Mouse (Mus musculus) large intestine, adult 2 months (tissue): ENCODE results near the gene Selenbp1. TPM values are rescaled to one million over a fixed set of nuclear protein-coding genes. Genes with fewer than 3 reads are reported as not detected.
A peak's percentile ranks its signal among the peaks of the same experiment; 100 is the strongest.
"Not testable (repeated sequence)": the region's sequence is repeated elsewhere in the genome, so short reads cannot be mapped to it uniquely, and the experiment has no call there.

ENCODE experiments used
- DNase-seq: peaks from one replicate; pipeline ENCODE4 v3.0.0-alpha.2; 2012; ENCODE audit warnings: low read depth, low spot score
- WGBS: fragments of 180-500 bp; shearing (Covaris S2); methylation state at CpG from one replicate; pipeline ENCODE4 v1.1.7; 2018; 5-methylcytosine and 5-hydroxymethylcytosine counted together
- polyA plus RNA-seq: library from polyadenylated mRNA; depleted of rRNA; stranded (reverse); fragments of >200 nt; gene quantifications from 2 replicates; pipeline ENCODE4 v1.2.3, GENCODE M21; 2012; rRNA removed

Selenbp1 gene
- polyA plus RNA-seq, result 74.0 and 82.8 TPM in 2 replicates

DNA sequence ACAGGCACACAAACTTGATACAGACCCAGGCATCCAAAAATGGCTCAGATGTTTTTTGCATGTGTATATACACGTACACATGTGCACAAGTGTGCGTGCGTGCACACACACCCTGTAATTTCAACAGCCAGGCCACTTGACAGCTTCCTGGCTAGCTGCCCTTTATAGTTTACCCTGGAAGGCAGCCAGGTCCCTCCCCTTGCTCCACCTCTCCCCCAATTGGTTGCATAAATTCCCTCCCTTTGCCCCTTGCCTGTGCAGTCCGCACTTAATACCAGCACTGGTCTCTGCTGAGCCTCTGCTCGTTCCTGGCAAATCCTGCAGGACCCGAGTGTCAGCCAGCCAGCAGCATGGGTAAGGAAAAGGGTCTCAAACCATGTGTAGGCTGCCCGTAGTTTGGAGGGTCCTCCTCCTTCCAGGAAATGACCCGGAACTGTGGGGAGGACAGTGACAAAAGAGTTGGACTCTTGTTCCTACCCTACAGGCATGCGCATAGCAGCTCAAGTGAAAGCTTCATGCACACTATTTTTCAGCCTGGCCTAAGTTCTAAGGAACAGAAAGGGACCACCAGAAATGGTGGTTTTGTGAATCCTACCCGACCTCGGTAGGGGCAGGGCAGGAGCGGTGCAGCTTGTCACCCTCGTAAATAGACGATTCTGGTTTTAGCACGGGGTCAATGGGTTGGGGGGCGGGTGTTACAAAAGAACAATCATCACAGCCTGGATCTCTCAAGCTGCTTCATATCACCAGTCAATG, at the start of gene Selenbp1:
Selenbp1 (plus strand) TSS at position 248 of the 756 bp plus-strand sequence.
- DNase-seq, result no peak
- 4% methylated on average over 16 of the region's 16 CpGs for WGBS

GRCm38 (mm10) chr3:94886316-94887224, 46.3 kb upstream of the Selenbp1 start, which contains the start of gene Psmb4:
Gene Psmb4, minus strand, starts transcription at chr3:94886961.
- WGBS, result under 1% methylated on average over 61 of the region's 61 CpGs
- DNase-seq, result peak; percentile 93

- peak; percentile 53 for DNase-seq
Observed at GRCm38 (mm10) chr3:94888595-94888994, 44.3 kb upstream of the Selenbp1 start.

DNA sequence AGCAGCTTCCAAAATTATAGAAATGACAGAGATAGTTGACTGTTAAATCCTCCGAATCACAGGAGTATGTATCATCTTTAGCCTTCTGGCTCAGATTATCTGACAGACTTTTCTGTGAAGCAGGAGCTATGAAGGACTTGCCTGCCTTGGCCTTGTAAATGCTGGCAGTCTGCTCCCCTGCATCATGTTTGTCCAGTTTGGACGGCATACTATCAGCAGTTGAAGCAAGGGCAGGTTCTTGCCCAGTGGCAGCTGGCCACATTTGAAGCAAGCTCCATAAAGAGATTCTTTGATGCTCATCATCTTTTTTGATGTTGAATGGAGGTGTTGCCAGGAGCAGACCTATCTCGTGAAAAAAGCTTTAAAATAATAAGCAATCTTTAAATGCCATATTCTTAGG, 38.8 kb upstream of the Selenbp1 start:
- no peak for DNase-seq
- 64% methylated on average over 3 of the region's 3 CpGs for WGBS

DNA sequence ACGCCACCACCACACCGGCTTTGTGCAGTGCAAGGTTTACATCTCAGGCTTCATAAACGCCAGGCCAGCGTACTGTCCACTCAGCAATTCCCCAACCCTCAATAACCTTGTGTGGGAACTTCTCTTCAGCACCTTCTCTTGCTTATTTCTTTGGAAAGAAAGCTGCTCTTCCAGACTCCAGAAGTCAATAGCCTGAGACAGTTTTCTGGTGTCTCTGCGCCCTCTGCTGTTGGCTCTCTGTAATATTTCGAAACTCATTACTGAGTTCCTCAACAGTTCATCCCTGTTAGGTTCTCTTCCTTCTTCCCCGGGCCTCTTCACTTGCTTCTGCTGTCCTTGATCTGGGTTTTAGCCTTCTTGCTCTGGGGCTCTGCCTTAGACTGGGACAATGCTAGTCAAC, 30.1 kb upstream of the Selenbp1 start:
- WGBS, result 19% methylated on average over 7 of the region's 7 CpGs
- DNase-seq, result no peak

DNA sequence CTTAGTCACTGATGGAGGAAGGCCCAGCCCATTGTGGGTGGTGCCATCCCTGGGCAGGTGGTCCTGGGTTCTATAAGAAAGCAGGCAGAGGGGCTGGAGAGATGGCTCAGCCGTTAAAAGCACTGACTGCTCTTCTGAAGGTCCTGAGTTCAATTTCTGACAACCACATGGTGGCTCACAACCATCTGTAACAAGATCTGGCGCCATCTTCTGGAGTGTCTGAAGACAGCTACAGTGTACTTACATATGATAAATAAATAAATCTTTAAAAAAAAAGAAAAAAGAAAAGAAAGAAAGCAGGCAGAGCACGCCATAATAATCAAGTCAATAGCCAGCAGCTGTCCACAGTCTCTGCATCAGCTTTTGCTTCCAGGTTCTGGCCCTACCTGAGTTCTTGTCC, 28.1 kb upstream of the Selenbp1 start:
- 63% methylated on average over 3 of the region's 3 CpGs for WGBS
- not testable (repeated sequence) for DNase-seq

DNA sequence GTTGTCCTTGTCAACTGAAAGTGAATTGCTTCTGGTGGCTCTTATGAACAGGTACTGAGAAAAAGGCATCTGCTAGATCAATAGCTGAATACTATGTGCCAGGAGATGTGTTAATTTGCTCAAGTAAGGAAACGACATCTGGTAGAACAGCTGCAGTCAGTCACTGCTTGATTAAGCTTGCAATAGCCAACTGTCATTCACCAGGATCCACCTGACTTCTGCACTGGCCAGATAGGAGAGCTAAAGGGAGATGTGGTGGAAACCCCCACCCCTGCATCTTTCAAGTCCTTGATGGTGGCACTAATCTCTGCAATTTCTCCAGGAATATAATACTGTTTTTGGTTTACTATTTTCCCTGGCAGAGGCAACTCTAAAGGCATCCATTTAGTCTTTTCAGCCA, 26.4 kb upstream of the Selenbp1 start:
- 22% methylated on average over 1 of the region's 1 CpGs for WGBS
- DNase-seq, result no peak

DNA sequence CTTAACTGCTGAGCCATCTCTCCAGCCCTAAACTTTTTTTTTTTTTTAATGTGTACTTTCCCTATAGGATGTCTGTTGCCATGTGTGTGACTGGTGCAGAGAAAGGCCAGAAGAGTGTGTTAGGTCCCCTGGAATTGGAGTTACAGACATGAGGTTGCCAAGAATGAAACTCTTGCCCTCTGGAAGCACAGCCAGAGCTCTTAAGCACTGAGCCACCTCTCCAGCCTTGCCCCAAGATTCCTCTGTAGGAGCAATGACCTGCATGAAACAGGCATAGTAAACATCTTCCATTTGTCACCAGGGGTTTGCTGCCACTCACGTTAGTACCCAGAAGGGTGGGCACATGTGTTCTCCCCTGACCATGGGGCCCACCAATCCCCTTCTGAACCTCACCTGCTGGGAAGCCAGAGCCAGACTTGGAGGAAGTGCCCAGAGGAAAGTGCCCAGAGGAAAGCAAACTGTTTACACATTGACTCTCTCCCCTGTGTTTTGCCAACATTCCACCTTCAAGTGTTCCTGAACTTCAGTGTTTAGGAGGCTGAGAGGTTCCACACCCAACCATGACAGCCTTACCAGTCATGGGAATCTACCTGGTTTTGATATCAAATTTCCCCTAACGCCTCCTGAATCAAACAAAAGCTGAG, 21.7 kb upstream of the Selenbp1 start:
- no peak for DNase-seq
- WGBS, result 32% methylated on average over 2 of the region's 2 CpGs

DNA sequence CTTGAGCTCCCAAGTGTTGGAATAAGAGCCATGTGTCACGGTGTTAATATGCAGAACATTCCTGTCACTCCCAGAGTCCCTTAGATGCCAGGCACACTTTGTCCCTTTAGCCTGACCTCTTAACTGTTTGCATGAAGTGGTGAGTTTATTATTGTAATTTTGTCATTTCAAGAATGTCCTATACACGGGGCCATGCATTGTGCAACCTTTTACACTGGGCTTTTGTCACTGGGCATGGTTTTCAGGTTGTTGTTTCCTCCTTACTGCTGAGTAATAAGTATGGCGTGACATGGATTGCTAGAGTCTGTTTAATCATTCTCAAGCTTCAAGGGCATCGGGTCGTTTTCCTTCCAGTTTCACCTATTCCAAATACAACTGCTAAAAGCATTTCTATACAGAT, 19.1 kb upstream of the Selenbp1 start:
- no peak for DNase-seq
- WGBS, result 23% methylated on average over 5 of the region's 5 CpGs

DNA sequence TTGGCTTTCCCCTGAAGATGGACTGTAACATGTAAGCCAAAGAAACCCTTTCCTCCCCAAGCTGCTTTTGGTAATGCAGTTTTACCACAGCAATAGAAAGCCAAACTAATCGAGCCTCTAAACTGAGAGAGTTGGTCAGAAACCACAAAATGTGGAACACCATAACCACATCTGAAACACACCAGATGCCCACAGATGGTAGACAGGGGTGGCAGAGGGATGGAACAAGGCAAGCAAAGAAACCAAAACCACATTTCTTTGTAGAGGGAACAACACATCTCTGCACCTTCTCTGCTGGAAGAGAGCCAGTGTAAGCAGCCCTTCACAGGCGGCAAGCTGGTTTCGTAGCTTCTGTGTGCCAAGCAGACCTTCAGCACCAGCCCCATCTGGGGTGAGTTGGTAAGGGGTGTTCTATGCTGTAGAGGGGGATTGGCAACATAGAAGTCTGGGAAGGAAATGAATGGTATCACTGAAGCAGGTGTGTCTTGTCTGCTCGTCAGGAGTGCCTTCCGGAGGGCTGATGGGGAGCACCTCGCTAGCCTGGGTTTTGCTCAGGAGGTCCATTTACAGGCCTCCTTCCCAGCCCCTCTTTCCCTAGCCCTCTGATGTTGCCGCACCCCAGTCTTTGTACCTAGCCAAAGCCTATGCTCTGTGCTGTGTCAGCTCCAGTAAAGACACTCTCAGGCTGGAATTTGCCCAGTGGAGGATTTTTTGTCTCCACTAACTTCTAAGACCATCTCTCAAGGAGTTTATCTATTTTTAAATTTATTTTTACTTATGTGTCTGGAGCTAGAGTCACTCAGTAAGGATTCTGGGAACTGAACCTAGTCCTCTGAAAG, 16.7 kb upstream of the Selenbp1 start:
- no peak for DNase-seq
- WGBS, result 41% methylated on average over 7 of the region's 7 CpGs

DNA sequence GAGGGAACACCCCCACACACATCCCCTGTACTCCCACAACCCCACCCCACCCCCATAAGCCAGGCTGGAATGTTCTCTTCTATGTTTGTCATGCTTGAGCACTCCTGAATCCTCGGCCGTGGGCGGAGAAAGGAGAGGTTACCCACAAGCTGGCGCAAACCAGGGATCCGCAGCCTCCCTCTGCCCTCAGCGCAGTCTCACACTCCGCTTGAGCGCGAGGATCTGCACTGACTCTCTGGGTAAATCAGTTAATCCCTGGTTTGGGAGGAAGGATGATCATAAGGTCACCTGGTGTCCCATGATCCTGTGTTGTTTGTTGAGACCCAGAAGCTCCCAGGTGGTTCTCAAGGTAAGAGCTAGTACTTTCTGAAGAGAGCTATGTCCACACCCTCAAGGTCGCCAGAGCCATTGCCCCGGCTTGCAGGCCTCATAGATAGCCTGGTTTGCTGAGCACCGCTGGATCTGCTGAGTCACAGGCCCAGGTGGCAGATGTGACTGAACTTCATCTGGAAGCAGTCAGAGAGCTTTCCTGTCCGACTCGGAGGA, 15.0 kb upstream of the Selenbp1 start:
- WGBS, result 54% methylated on average over 14 of the region's 14 CpGs
- no peak for DNase-seq

DNA sequence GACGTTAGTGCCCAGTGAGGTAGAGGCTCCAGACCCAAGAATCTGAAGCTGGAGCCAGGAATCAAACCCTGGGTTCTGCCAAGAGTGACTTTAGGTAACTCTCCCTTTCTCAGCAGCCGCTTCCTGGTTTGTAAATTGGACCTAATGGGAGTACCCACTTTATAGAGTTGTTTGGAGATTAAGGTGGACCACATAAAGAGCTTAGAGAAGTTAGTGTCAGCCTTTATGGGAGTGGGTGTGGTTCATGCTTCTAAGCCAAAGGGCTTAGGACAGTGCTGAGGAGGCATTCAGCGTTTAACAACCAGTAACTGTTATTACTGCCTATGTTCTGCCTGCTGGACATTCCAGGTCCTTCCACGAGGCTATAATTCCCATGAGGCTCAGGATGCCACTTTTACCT, 14.0 kb upstream of the Selenbp1 start:
- peak; percentile 91 for DNase-seq
- 27% methylated on average over 4 of the region's 4 CpGs for WGBS

- WGBS, result 28% methylated on average over 3 of the region's 3 CpGs
- DNase-seq, result no peak
Observed at GRCm38 (mm10) chr3:94921104-94921503, 11.8 kb upstream of the Selenbp1 start.

DNA sequence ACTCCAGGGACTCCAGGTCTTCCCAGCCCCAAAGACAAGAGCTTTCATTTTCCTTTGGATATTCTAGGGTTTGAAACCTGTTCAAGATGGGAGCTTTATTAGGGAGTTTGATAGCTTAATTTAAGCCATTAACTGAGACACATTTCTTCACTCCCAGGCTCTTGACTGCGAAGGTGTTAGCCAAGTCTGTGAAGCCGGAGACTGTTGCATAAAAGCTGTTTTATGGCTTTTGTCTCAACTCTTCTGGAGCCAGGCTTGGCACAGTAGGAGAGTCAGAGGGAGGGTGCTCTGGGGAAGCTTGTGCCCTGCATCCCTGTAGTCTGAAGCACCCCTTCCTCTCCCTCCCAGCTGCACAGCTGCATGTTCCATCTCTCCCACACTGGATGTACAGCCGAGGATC, 10.5 kb upstream of the Selenbp1 start:
- no peak for DNase-seq

GRCm38 (mm10) chr3:94924688-94925087, 8.2 kb upstream of the Selenbp1 start:
- WGBS, result 43% methylated on average over 8 of the region's 8 CpGs

More for the DNA sequence above, 10.5 kb upstream of the Selenbp1 start:
- WGBS, result 14% methylated on average over 3 of the region's 3 CpGs

GRCm38 (mm10) chr3:94926301-94926736, 6.5 kb upstream of the Selenbp1 start:
- WGBS, result 75% methylated on average over 4 of the region's 4 CpGs
- DNase-seq, result not testable (repeated sequence)

More at GRCm38 (mm10) chr3:94924688-94925087, 8.2 kb upstream of the Selenbp1 start:
- DNase-seq, result no peak

DNA sequence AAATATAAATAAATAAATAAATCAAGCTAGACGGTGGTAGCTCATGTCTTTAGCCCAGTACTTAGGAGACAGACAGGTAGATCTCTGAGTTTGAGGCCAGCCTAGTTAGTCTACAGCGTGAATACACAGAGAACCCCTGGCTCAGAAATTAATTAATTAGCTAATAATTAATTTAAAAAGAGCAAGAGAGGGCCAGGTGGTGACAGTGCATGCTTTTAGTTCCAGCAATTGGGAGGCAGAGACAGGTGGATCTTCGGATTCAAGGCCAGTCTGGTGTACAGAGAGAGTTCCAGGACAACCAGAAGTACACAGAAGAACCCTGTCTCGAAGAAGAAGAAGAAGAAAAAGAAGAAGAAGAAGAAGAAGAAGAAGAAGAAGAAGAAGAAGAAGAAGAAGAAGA, 3.9 kb upstream of the Selenbp1 start:
- 93% methylated on average over 4 of the region's 4 CpGs for WGBS
- not testable (repeated sequence) for DNase-seq

DNA sequence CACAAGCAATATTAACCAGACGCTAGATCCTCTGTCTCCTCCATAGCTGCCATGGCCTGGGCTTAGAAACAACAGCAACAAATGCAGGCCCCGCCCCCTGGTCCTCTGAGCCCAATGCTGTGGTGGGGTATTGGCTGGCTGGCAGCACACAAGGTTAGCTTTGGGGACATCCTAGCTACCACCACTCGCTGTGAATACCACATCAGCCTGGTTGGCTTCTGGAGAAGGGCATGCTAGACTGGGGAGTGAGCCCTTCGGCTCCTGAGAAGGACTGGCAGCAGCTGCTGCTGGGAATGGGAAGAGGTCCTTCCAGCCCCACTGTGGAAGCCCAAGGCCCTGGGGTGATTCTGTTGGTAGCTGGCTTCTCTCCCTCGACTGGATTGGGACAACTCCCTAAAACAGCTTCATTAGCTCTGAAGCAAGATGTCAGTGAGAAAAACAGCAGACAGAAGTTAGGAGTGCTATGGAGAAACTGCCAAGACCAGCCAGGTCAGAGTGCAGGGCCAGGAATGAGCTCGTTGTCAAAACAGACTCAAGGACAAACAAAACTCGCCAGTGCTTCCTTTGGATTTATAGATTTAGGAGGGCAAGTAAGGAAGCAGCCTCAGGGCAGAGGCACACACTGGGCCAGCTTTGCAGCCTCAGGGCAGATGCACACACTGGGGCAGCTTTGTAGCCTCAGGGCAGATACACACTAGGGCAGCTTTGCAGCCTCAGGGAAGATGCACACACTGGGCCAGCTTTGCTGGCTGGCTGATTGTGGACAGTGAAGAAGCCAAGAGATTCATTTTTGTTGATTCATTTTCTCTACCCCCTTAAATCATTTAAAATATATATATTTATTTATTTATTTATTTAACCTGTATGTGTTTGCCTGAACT, 2.2 kb upstream of the Selenbp1 start:
- not testable (repeated sequence) for DNase-seq
- 29% methylated on average over 7 of the region's 7 CpGs for WGBS
